Mouse (Mus musculus): ENCODE results near the gene Blnk.

DNA sequence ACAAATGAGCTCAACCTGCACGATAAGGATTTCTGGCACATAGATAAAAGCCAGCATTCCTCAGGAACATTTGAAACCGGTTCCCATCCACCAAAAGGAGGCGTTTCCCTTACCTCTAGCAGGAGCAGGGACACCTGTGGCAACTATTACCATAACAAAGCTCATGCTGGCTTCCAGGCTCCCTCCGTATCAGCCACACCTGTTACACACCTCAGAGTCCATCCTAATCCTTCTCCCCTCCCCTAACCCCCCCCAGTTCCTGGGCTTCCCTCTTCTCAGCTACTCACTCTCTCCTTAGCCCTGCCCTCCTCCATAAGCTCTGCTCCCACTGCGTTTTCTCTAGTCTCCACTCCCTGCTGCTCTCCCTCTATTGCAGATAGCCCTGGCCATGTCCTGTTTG is 19.3 kb upstream of the Blnk start:
- TF ChIP-seq POLR2A (IDR thresholded peaks at IDR 0.05; ENCODE audit: control insufficient read depth in 1 of 2, insufficient read depth in 1 of 2, low read depth in 1 of 2, low read length in 2 of 2, poor library complexity in 1 of 2) (no peak), MAFK (IDR thresholded peaks at IDR 0.05; ENCODE audit: borderline replicate concordance, low read depth, low read length) (no peak), TCF12 (IDR thresholded peaks at IDR 0.05; ENCODE audit: low read depth, low read length) (no peak), CTCF (IDR thresholded peaks at IDR 0.05 in 2 of 3, conservative IDR thresholded peaks at IDR 0.05 in 1 of 3; ENCODE audit: control insufficient read depth in 1 of 3, insufficient read depth in 1 of 3, low read depth in 2 of 3, low read length in 3 of 3, poor library complexity in 1 of 3, severe bottlenecking in 1 of 3) (no peak), USF1 (IDR thresholded peaks at IDR 0.05; ENCODE audit: low read depth, low read length) (no peak), CHD1 (IDR thresholded peaks at IDR 0.05; ENCODE audit: low read depth, low read length) (no peak), HCFC1 (IDR thresholded peaks at IDR 0.05; ENCODE audit: low read depth, low read length) (no peak), USF2 (IDR thresholded peaks at IDR 0.05; ENCODE audit: borderline replicate concordance in 1 of 2, insufficient read depth in 1 of 2, low read depth in 1 of 2, low read length in 2 of 2) (no peak), MEF2A (IDR thresholded peaks at IDR 0.05; ENCODE audit: extremely low read depth, insufficient replicate concordance, low read depth, low read length, poor library complexity, severe bottlenecking) (no peak), POLR2AphosphoS2 (IDR thresholded peaks at IDR 0.05; ENCODE audit: low read length) (no peak)
